Mouse (Mus musculus) frontal cortex, postnatal 36 days (tissue): ENCODE results near the gene Tppp2.

Experiments
- DNase-seq, 2 experiments: peaks; one replicate each; pipeline ENCODE4 v3.0.0; 2022; ENCODE audit warnings: low spot score in 2 of 2

The Tppp2 gene

DNA sequence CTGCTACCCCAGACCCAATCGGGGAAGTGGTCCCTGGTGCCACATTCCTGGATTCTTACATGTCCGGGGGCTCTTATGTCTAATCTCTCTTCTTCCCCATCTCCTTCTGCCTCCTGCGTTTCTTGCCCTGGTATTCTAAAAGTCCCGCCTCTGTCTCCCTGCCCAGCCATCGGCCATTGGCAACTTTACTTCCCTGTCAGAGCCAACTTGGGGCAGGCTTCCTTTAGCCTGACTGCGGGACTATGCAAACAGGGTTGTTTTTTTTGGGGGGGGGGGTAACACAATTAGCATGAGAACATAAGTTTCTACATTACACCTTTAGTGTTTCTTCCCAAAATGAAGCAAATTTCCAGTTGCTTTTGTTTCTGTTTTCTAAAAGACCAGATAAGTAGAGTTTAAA is 25.1 kb downstream of the Tppp2 start:
- no peak for DNase-seq

DNA sequence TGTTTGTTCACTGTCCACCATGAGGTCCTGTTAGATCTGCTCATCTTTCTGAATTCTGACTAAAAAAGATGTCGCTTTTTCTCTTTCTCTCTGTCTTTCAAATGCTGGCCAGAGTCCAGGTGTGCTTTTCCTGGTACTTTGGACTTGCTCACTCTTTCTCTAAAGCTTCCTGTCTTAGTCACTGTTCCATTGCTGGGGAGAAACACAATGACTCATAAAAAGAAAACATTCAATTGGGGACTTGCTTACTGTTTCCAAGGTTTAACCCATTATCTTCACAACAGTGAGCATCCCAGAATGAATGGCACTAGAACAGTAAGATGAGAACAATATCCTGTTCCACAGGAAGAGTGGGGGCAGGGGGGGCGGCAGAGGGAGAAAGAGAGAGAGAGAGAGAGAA is 42.1 kb downstream of the Tppp2 start:
- DNase-seq = no peak

DNA sequence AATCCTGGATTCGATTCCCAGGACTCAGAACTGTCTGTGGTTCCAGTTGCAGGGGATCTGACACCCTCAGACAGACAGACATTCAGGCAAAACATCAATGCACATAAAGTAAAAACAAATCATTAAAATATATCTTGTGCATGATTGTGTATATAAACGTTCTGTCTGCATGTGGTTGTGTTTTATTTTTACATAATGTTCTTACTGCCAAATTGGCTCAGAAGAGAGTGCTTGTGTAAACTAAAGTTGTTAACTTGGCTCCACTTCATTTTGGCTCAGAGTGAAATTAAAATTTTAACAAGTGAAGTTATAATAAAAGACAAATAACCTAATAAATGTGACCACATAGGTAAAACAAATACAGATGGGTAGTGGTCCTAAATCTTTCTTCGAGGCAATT is 49.2 kb downstream of the Tppp2 start:
- no peak for DNase-seq
